Mouse (Mus musculus) heart, embryonic 10.5 days (tissue): ENCODE results near the gene Zfc3h1. TPM values are rescaled to one million over a fixed set of nuclear protein-coding genes. Genes with fewer than 3 reads are reported as not detected.

Experiments
- DNase-seq: peaks from one replicate; pipeline ENCODE4 v3.0.0-alpha.2; 2017; ENCODE audit warnings: low spot score
- H3K27ac ChIP-seq: fragments of 300-500 bp; sonication (generic); 2 replicates; pipeline ENCODE4 v1.5.1; 2016; ENCODE audit warnings: mild to moderate bottlenecking
- H3K27me3 ChIP-seq: fragments of 300-500 bp; sonication (generic); 2 replicates; pipeline ENCODE4 v1.6.1; 2016; ENCODE audit warnings: mild to moderate bottlenecking; ENCODE audit not compliant: poor library complexity, insufficient read depth, severe bottlenecking
- H3K36me3 ChIP-seq: fragments of 300-500 bp; sonication (generic); 2 replicates; pipeline ENCODE4 v1.6.1; 2016; ENCODE audit warnings: mild to moderate bottlenecking, moderate library complexity
- H3K4me1 ChIP-seq: fragments of 300-500 bp; sonication (generic); 2 replicates; pipeline ENCODE4 v1.6.1; 2016; ENCODE audit warnings: mild to moderate bottlenecking
- H3K4me3 ChIP-seq: fragments of 300-500 bp; sonication (generic); 2 replicates; pipeline ENCODE4 v1.5.1; 2016; ENCODE audit warnings: mild to moderate bottlenecking, moderate library complexity
- H3K9me3 ChIP-seq: fragments of 300-500 bp; sonication (generic); 2 replicates; pipeline ENCODE4 v1.6.1; 2016; ENCODE audit warnings: mild to moderate bottlenecking, moderate library complexity
- WGBS: fragments of 180-500 bp; shearing (Covaris S2); methylation state at CpG from one replicate; pipeline ENCODE4 v1.1.7; 2016; 5-methylcytosine and 5-hydroxymethylcytosine counted together
- polyA plus RNA-seq: library from polyadenylated mRNA; unstranded; fragments of >200 nt; fragmentation: Nextera tagmentation; extraction: Ambion mirVana; gene quantifications from 2 replicates; pipeline ENCODE4 v1.2.1, GENCODE M21; 2016

Gene Zfc3h1
- polyA plus RNA-seq, 1 experiment from 2014 or later = 19.5 TPM

DNA sequence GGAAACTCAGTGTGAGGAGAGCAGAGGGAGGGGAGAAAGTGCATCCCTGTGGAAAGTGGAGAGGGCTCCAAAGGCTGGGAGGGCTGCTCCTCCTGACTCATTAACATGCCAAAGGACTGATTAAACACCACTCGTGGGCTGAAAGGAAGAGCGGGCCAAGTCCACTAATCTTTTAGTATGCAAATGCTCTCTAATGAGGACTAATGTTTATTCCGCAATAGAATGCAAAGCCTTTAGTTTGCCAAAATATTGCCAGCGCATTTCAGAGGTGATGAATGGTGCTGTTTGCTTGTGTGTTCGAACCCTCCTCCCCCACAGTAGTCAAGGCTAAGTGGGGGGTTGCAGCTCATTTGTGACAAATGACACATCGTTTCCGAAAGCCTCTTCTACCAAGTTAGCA lies 84.3 kb downstream of the Zfc3h1 start:
- no peak for DNase-seq
- Histone ChIP-seq H3K36me3 (no peaks in the 10 kb centered on the region), H3K27ac (no peak overlapping the region), H3K27me3 (no peaks in the 10 kb centered on the region), H3K9me3 (no peaks in the 10 kb centered on the region), H3K4me1 (no peaks in the 10 kb centered on the region), H3K4me3 (no peak overlapping the region)
- 20% methylated on average over 7 of the region's 7 CpGs for WGBS

DNA sequence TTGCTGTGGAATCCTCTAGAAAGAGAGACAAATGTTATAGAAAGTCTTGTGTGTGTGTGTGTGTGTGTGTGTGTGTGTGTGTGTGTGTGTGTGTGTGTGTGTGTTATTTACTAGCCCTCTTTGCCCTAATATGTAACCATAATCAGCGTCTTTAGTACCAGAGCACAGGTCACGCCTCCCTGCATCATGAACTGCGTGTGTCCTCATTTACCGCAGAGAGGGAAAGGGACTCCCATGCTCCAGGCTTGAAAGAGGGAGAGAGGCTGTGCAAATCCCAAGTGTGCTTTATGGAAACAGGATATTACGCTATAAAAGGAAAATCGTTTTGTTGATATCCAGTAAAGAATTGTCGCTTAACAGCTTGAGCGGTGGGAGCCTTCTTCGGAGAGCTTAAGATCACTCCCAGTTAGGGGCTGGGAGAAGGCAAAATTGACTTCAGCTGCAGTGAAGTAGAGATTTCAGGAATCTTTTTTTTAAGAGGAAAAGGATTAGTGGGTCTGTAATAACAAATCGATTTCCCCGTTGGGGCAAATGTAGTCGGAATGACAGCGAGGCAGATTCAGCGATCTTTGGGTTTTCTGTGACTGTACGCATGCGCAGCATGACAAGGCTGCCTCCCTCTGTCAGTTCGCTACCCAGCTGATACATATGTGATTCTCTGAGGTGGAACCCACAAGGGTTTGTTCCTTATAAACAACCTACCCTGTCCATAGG lies 86.0 kb downstream of the Zfc3h1 start:
- Histone ChIP-seq H3K4me1 (no peaks in the 10 kb centered on the region), H3K27ac (no peak overlapping the region), H3K4me3 (peak overlapping the region; percentile 49), H3K9me3 (no peaks in the 10 kb centered on the region), H3K27me3 (no peaks in the 10 kb centered on the region), H3K36me3 (no peaks in the 10 kb centered on the region)
- 36% methylated on average over 17 of the region's 17 CpGs for WGBS
- no peak for DNase-seq

DNA sequence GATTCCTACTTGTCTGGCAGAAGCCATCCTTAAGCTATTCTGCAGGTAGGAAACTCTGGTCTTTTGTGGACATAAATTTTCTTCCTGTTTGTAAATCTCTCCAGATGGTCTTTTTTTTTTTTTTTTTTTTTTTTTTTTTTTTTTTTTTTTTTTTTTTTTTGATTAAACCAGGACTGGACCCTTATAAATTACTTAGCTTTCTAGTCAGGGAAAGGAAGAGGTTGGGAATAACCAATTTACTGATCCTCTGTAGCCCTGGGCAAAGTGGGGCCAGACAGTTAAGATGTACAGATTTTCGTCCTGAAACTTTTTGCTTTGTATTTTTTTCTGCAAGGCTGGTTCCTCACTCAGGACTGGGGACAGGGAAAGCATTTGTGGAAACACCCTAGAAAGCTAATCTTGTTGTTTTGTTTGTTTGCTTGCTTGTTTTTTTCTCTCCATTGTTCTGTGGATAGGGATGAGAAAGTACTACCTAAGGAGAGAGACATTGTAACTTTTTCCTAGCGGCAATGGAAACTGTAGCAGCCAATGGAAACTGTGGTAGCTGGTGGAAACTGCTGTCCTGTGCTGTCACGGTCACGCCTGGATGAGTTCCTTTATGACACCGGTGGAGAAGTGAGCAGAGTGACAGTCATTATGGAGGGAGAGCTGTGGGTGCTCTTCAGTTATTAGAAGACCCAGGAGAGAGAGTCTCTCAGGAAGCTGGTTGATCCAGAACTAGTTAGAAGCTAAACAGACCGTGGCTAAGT lies 88.6 kb downstream of the Zfc3h1 start:
- Histone ChIP-seq H3K36me3 (no peaks in the 10 kb centered on the region), H3K27me3 (no peaks in the 10 kb centered on the region), H3K9me3 (no peaks in the 10 kb centered on the region), H3K27ac (no peak overlapping the region), H3K4me3 (no peak overlapping the region), H3K4me1 (peaks cover 3% of the 10 kb centered on the region)
- DNase-seq = no peak
- WGBS = 79% methylated on average over 6 of the region's 6 CpGs

DNA sequence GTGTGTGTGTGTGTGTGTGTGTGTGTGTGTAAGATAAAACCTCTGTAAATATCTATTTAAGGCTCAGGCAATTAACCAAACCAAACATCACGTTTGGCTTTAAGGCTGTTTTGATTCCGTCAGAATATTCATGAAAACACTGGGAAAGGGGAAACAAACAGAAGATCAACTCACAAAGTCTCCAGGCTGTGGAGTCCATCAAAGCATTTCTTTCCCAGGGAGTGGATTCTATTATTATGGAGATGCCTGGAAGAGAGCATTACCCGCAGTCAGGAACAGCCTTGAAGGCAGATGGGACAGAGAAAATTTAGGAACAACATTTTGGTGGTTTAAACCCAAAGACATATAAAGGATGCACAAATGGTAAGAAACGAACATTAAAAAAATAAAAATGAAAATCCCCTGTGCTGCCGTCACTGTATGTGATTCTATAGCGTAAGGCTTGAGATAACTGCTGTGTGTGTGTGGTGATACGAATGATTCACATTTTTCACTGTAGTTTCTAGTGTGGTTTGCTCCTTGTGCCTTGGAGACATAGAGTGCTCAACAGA lies 90.3 kb downstream of the Zfc3h1 start:
- DNase-seq = no peak
- 71% methylated on average over 7 of the region's 7 CpGs for WGBS
- Histone ChIP-seq H3K36me3 (no peaks in the 10 kb centered on the region), H3K4me1 (peaks cover 8% of the 10 kb centered on the region), H3K9me3 (no peaks in the 10 kb centered on the region), H3K27me3 (no peaks in the 10 kb centered on the region), H3K27ac (no peak overlapping the region), H3K4me3 (no peak overlapping the region)

DNA sequence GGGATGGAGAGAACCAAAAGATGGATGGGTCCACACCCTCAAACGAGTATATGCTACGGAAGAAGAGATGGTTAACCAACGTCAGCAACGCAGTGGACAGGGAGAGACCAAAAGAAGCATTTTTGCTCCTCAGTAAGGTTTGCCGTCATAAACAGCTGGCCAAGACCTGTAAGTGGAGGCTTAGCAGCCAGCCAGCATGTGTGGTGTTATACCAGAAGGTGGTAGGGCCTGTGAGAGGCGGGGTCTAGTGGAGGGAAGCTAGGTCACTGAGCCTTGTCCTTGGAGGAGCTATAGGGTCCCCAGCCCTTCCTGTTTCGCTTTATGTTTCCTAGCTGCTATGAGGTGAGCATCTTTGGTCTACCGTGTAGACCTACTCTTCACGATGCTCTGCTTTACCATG lies 91.7 kb downstream of the Zfc3h1 start:
- Histone ChIP-seq H3K27me3 (no peaks in the 10 kb centered on the region), H3K4me1 (peaks cover 8% of the 10 kb centered on the region), H3K4me3 (no peak overlapping the region), H3K9me3 (no peaks in the 10 kb centered on the region), H3K36me3 (no peaks in the 10 kb centered on the region), H3K27ac (no peak overlapping the region)
- 89% methylated on average over 9 of the region's 9 CpGs for WGBS
- DNase-seq = no peak

DNA sequence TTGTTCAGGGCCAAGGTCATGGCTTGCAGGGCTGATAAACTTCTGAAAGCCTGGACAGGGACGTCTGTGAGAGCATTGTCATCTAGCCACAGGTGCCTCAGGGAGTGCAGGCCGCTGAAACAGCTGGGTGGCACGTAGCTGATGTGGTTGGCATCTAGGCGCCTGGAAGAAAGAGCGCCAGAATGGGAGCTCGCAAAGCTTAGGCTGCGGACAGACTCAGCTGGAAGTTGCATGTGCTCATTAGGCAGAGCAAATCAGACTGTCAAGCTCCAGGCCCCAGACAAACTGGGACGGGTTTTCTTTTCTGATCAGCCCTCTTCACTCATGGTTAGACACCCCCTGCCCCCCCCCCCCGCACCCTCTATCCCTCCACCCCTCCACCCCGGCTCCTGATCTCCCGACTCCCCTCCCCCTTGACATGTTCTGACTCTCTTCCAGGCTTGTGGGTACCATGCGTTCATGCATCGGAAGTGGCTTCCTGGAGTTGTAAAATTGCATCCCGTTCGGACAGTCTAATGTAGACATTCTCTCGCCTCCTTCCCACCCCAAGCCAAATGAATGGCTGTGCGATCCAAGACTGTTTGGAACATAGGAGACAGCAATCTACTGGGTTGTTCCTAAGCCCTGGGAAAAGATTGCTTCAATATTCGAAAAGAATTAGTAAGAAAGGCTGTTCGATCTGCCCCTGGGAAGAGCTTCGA lies 93.8 kb downstream of the Zfc3h1 start:
- Histone ChIP-seq H3K27ac (peak overlapping the region; percentile 42; the same call in 1 of the 2 replicates), H3K36me3 (no peaks in the 10 kb centered on the region), H3K27me3 (no peaks in the 10 kb centered on the region), H3K4me3 (peak overlapping the region; percentile 40), H3K9me3 (no peaks in the 10 kb centered on the region), H3K4me1 (peaks cover 8% of the 10 kb centered on the region)
- whole genome bisulfite sequencing = 26% methylated on average over 19 of the region's 20 CpGs
- no peak for DNase-seq

Other genes with a start within 250 kb of the Zfc3h1 start
- not detected in 2 replicates for gene Tph2, start 199.9 kb upstream of the Zfc3h1 start, polyA plus RNA-seq
- gene Tbc1d15, start 133.5 kb upstream of the Zfc3h1 start, polyA plus RNA-seq = 46.7 and 50.8 TPM in 2 replicates
- gene Rab21, start 69.4 kb upstream of the Zfc3h1 start, polyA plus RNA-seq = 3.4 and 3.6 TPM in 2 replicates
- 24.1 and 25.9 TPM in 2 replicates for gene Tmem19, start 22.5 kb upstream of the Zfc3h1 start, polyA plus RNA-seq
- gene Thap2, start 516 bp upstream of the Zfc3h1 start, polyA plus RNA-seq = 16.7 and 18.1 TPM in 2 replicates
- gene A930009A15Rik, start 185.0 kb downstream of the Zfc3h1 start, polyA plus RNA-seq = not detected in 2 replicates
- gene Lgr5, start 202.8 kb downstream of the Zfc3h1 start, polyA plus RNA-seq = 0.76 and 4.0 TPM in 2 replicates